Mouse (Mus musculus): Measurements from ENCODE around the gene Stam2. TPM values are rescaled to one million over a fixed set of nuclear protein-coding genes. Genes with fewer than 3 reads are reported as not detected.

The Stam2 gene
- total and polyA plus RNA-seq, 3 experiments, result 9.3 to 20.5 (median 16.5) TPM

GRCm38 (mm10) chr2:52734504-52734903 lies 7.6 kb downstream of the Stam2 start:
- in situ Hi-C loops (cut with MboI; ENCODE audit: low pct_ligation_motif_present, low pct_unique_long_range_greater_than_20kb, low sequenced_read_pairs), result no loop called here

GRCm38 (mm10) chr2:52733659-52734058 lies 8.4 kb downstream of the Stam2 start:
- TF ChIP-seq POLR2AphosphoS2 (IDR thresholded peaks at IDR 0.05; ENCODE audit: low read depth, low read length) (no peak), USF2 (conservative IDR thresholded peaks at IDR 0.05; ENCODE audit: low read depth, low read length) (no peak), SIN3A (IDR thresholded peaks at IDR 0.05; ENCODE audit: low read length) (no peak), CHD2 (IDR thresholded peaks at IDR 0.05; ENCODE audit: low read length) (no peak), CHD1 (IDR thresholded peaks at IDR 0.05; ENCODE audit: low read depth, low read length) (no peak), NRF1 (IDR thresholded peaks at IDR 0.05; ENCODE audit: low read depth, low read length) (no peak), GABPA (IDR thresholded peaks at IDR 0.05; ENCODE audit: insufficient replicate concordance, low read depth, low read length) (no peak), JUND (conservative IDR thresholded peaks at IDR 0.05; ENCODE audit: low read depth, low read length) (no peak), BHLHE40 (IDR thresholded peaks at IDR 0.05; ENCODE audit: low read depth, low read length) (no peak), PAX5 (IDR thresholded peaks at IDR 0.05; ENCODE audit: low read length) (no peak), ZC3H11A (IDR thresholded peaks at IDR 0.05; ENCODE audit: low read depth, low read length) (no peak), MYC (IDR thresholded peaks at IDR 0.05; ENCODE audit: low read depth, low read length) (no peak), UBTF (IDR thresholded peaks at IDR 0.05; ENCODE audit: low read depth, low read length) (no peak), RAD21 (IDR thresholded peaks at IDR 0.05; ENCODE audit: low read depth, low read length) (no peak)
- H3K9ac ChIP-seq (ENCODE audit: insufficient read depth, low read depth), result no peak overlapping the region
- no peak overlapping the region for H3K4me2 ChIP-seq (ENCODE audit: insufficient read depth, low read depth, poor library complexity, severe bottlenecking)
- H3K27ac ChIP-seq (ENCODE audit: insufficient read depth, low read depth), result no peak overlapping the region
- in situ Hi-C loops (cut with MboI; ENCODE audit: low pct_ligation_motif_present, low pct_unique_long_range_greater_than_20kb, low sequenced_read_pairs) (no loop called here), dilution Hi-C loops (cut with MboI; ENCODE audit: extremely low pct_ligation_motif_present, extremely low pct_unique_long_range_greater_than_20kb, low sequenced_read_pairs) (no loop called here)
- peaks cover 8% of the 10 kb centered on the region for H3K79me2 ChIP-seq (replicated peaks; ENCODE audit: control insufficient read depth, extremely low read depth, insufficient read depth, poor library complexity, severe bottlenecking)
- H3K4me1 ChIP-seq (ENCODE audit: control insufficient read depth in 1 of 2, insufficient read depth in 2 of 2), result peaks cover 5 to 23% of the 10 kb centered on the region in 2 experiments
- H3K4me3 ChIP-seq (replicated peaks in 1 of 3; ENCODE audit: low read depth in 2 of 3, low read length in 2 of 3, poor library complexity in 1 of 3), result no peak overlapping the region
- H3K9me3 ChIP-seq (replicated peaks; ENCODE audit: low read length), result no peaks in the 10 kb centered on the region
- no peaks in the 10 kb centered on the region for H3K27me3 ChIP-seq (replicated peaks)
- no peak for DNase-seq (ENCODE audit: extremely low read depth)
- peaks cover 0 to 36% of the 10 kb centered on the region in 2 experiments for H3K36me3 ChIP-seq (replicated peaks in 1 of 2; ENCODE audit: control insufficient read depth in 1 of 2, insufficient read depth in 1 of 2, low read length in 1 of 2)

More at GRCm38 (mm10) chr2:52734504-52734903, 7.6 kb downstream of the Stam2 start:
- no peak overlapping the region for H3K27ac ChIP-seq (ENCODE audit: insufficient read depth, low read depth)
- peaks cover 5 to 23% of the 10 kb centered on the region in 2 experiments for H3K4me1 ChIP-seq (ENCODE audit: control insufficient read depth in 1 of 2, insufficient read depth in 2 of 2)
- no peak overlapping the region for H3K4me3 ChIP-seq (replicated peaks in 1 of 3; ENCODE audit: low read depth in 2 of 3, low read length in 2 of 3, poor library complexity in 1 of 3)
- TF ChIP-seq TCF12 (IDR thresholded peaks at IDR 0.05; ENCODE audit: low read depth, low read length) (no peak), ZNF384 (IDR thresholded peaks at IDR 0.05; ENCODE audit: low read depth, low read length) (no peak), NELFE (IDR thresholded peaks at IDR 0.05; ENCODE audit: low read depth, low read length) (no peak)
- H3K9me3 ChIP-seq (replicated peaks; ENCODE audit: low read length), result no peaks in the 10 kb centered on the region
- H3K9ac ChIP-seq (ENCODE audit: insufficient read depth, low read depth), result no peak overlapping the region
- no peak overlapping the region for H3K4me2 ChIP-seq (ENCODE audit: insufficient read depth, low read depth, poor library complexity, severe bottlenecking)
- H3K79me2 ChIP-seq (replicated peaks; ENCODE audit: control insufficient read depth, extremely low read depth, insufficient read depth, poor library complexity, severe bottlenecking), result peaks cover 6% of the 10 kb centered on the region
- no peak for DNase-seq (ENCODE audit: extremely low read depth)
- H3K27me3 ChIP-seq (replicated peaks), result no peaks in the 10 kb centered on the region
- dilution Hi-C loops (cut with MboI; ENCODE audit: extremely low pct_ligation_motif_present, extremely low pct_unique_long_range_greater_than_20kb, low sequenced_read_pairs), result no loop called here
- peaks cover 3 to 36% of the 10 kb centered on the region in 2 experiments for H3K36me3 ChIP-seq (replicated peaks in 1 of 2; ENCODE audit: control insufficient read depth in 1 of 2, insufficient read depth in 1 of 2, low read length in 1 of 2)
